Mouse (Mus musculus) liver, embryonic 12.5 days (tissue): Measurements from ENCODE around the gene Kif22. TPM values are rescaled to one million over a fixed set of nuclear protein-coding genes. Genes with fewer than 3 reads are reported as not detected.

Experiments used
- ATAC-seq: fragments of 200-750 bp; cut with Nextera tagmentation; 2 replicates; pipeline ENCODE4 v1.8.0; 2017; ENCODE audit warnings: moderate number of reproducible peaks, mild to moderate bottlenecking, moderate library complexity
- H3K27ac ChIP-seq: fragments of 300-500 bp; sonication (generic); 2 replicates; pipeline ENCODE4 v1.5.1; 2016; ENCODE audit warnings: mild to moderate bottlenecking
- H3K27me3 ChIP-seq: fragments of 300-500 bp; sonication (generic); replicated peaks from 2 replicates; pipeline ENCODE4 v1.6.1; 2016; ENCODE audit warnings: mild to moderate bottlenecking, moderate library complexity
- H3K36me3 ChIP-seq: fragments of 300-500 bp; sonication (generic); 2 replicates; pipeline ENCODE4 v1.6.1; 2016; ENCODE audit warnings: mild to moderate bottlenecking, moderate library complexity
- H3K4me1 ChIP-seq: fragments of 300-500 bp; sonication (generic); 2 replicates; pipeline ENCODE4 v1.6.1; 2016
- H3K4me2 ChIP-seq: fragments of 300-500 bp; sonication (generic); 2 replicates; pipeline ENCODE4 v1.6.1; 2016; ENCODE audit warnings: mild to moderate bottlenecking, moderate library complexity
- H3K4me3 ChIP-seq: fragments of 300-500 bp; sonication (generic); 2 replicates; pipeline ENCODE4 v1.5.1; 2016; ENCODE audit warnings: mild to moderate bottlenecking, moderate library complexity
- H3K9ac ChIP-seq: fragments of 300-500 bp; sonication (generic); 2 replicates; pipeline ENCODE4 v1.6.1; 2016; ENCODE audit warnings: mild to moderate bottlenecking, moderate library complexity
- H3K9me3 ChIP-seq: fragments of 300-500 bp; sonication (generic); replicated peaks from 2 replicates; pipeline ENCODE4 v1.6.1; 2016; ENCODE audit warnings: mild to moderate bottlenecking, moderate library complexity
- WGBS: fragments of 180-500 bp; shearing (Covaris S2); methylation state at CpG from one replicate; pipeline ENCODE4 v1.1.7; 2016; ENCODE audit not compliant: insufficient replicate concordance; 5-methylcytosine and 5-hydroxymethylcytosine counted together
- polyA plus RNA-seq: library from polyadenylated mRNA; unstranded; fragments of >200 nt; fragmentation: Nextera tagmentation; extraction: Ambion mirVana; gene quantifications from 2 replicates; pipeline ENCODE4 v1.2.1, GENCODE M21; 2016

The Kif22 gene
- polyA plus RNA-seq, 1 experiment from 2014 or later, result 126 TPM

DNA sequence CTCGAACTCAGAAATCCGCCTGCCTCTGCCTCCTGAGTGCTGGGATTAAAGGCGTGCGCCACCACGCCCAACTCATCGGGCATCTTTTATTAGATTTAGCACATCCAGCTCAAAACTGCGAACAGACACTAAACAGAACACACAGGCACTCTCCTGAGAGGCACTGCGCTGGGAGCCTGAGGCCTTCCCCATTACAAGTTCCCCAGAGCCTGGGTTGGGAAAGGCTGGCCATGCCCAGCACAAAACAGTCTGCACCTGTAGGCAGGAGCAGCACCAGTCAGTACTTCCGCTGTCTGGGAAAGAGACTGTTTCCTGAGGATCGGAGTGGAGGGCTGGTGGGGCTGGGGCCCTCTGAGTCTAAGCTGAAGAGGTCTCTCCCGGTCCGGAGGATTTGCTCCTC, 27.3 kb downstream of the Kif22 start:
- peaks cover 35% of the 10 kb centered on the region for H3K36me3 ChIP-seq
- H3K4me2 ChIP-seq, result peak overlapping the region; percentile 93
- peak overlapping the region; percentile 85 for H3K9ac ChIP-seq
- no peaks in the 10 kb centered on the region for H3K9me3 ChIP-seq
- H3K4me3 ChIP-seq, result peak overlapping the region; percentile 73; the same call in 1 of the 2 replicates
- 0 out of 2 replicates have a peak overlapping the region, but pooled peaks have one; percentile 92 for H3K27ac ChIP-seq
- WGBS, result 93% methylated on average over 12 of the region's 12 CpGs
- ATAC-seq, result no peak
- H3K4me1 ChIP-seq, result peaks cover 72% of the 10 kb centered on the region
- H3K27me3 ChIP-seq, result no peaks in the 10 kb centered on the region

- ATAC-seq, result no peak
- H3K4me1 ChIP-seq, result peaks cover 74% of the 10 kb centered on the region
- WGBS, result 28% methylated on average over 11 of the region's 11 CpGs
- no peaks in the 10 kb centered on the region for H3K9me3 ChIP-seq
- H3K4me2 ChIP-seq, result peak within 1 kb of the TSS; percentile 93
- H3K4me3 ChIP-seq, result peak within 1 kb of the TSS; percentile 73
- peak within 1 kb of the TSS; percentile 85 for H3K9ac ChIP-seq
- H3K36me3 ChIP-seq, result peaks cover 35% of the 10 kb centered on the region
- no peaks in the 10 kb centered on the region for H3K27me3 ChIP-seq
- H3K27ac ChIP-seq, result peak within 1 kb of the TSS; percentile 92
These were observed 28.0 kb downstream of the Kif22 start, which contains the start of gene Mvp for GRCm38 (mm10) chr7:127014320-127014719. Gene Mvp (minus strand): TSS chr7:127014621.

DNA sequence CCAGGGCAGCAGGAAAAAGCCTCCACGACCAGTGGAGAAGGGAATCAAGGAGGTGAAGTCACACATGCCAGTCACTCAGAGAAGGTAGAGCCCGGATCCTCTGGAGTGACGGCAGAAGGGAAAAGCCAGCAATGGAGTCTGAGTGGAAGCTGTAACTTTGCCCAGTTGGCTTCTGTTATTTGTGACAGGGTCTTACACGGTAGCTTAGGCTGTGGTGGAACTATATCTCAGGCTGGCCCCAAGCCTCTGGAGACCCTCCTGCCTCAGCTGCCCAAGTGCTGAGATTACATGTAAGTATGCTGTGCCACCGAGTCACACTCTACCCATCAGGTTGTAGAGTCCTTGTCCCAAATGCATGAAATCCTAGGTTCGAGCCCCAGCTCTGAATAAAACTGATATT, 28.9 kb downstream of the Kif22 start:
- Histone ChIP-seq H3K27ac (no peak overlapping the region), H3K4me2 (peak overlapping the region; percentile 93), H3K36me3 (peaks cover 35% of the 10 kb centered on the region), H3K9me3 (no peaks in the 10 kb centered on the region), H3K4me1 (peaks cover 74% of the 10 kb centered on the region), H3K27me3 (no peaks in the 10 kb centered on the region), H3K4me3 (peak overlapping the region; percentile 59), H3K9ac (no peak overlapping the region)
- 82% methylated on average over 6 of the region's 6 CpGs for WGBS
- no peak for ATAC-seq

DNA sequence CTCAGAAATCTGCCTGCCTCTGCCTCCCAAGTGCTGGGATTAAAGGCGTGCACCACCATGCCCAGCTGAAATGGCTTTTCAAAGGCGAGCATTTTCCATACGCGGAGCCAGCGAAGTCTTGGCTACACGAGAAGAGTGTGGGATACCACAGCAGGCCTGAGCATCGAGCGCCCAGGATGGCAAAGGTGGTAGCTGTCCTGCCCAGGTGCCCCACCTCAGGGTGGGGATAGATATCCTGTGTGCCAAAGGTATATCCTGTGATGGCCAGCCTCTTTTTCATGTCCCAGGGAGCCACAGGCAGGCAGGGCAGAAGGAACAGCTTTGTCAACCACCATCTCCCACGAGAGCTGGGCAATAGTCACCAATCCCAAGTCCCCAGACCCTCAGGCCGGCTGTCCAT, 29.4 kb downstream of the Kif22 start:
- WGBS, result 85% methylated on average over 10 of the region's 10 CpGs
- no peak overlapping the region for H3K27ac ChIP-seq
- H3K36me3 ChIP-seq, result peaks cover 35% of the 10 kb centered on the region
- no peaks in the 10 kb centered on the region for H3K9me3 ChIP-seq
- no peak for ATAC-seq
- peaks cover 74% of the 10 kb centered on the region for H3K4me1 ChIP-seq
- no peak overlapping the region for H3K4me2 ChIP-seq
- no peak overlapping the region for H3K9ac ChIP-seq
- H3K27me3 ChIP-seq, result no peaks in the 10 kb centered on the region
- H3K4me3 ChIP-seq, result no peak overlapping the region

DNA sequence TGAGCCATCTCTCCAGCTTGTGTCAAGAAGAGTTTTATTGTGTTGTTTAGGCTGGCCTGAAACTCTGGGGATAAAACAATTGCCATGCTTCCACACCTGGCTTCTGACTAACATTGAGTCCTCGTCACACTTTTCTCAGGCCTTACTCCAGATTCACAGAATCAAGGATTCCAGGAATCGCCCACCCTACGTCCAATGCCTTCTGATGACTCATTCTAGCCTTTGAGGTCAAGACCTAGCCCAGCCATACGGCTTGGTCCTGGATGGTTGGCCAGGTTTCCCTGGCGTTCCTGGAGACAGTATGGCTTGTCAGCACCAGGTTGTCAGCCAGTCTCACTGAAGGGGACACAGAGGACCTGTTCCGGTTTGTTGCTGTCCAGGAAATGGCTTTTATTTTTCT, 29.9 kb downstream of the Kif22 start:
- no peaks in the 10 kb centered on the region for H3K27me3 ChIP-seq
- peaks cover 74% of the 10 kb centered on the region for H3K4me1 ChIP-seq
- ATAC-seq, result no peak
- no peak overlapping the region for H3K4me2 ChIP-seq
- no peak overlapping the region for H3K9ac ChIP-seq
- no peak overlapping the region for H3K4me3 ChIP-seq
- 73% methylated on average over 6 of the region's 6 CpGs for WGBS
- no peaks in the 10 kb centered on the region for H3K9me3 ChIP-seq
- H3K36me3 ChIP-seq, result peaks cover 35% of the 10 kb centered on the region
- H3K27ac ChIP-seq, result no peak overlapping the region; the same call in 1 of the 2 replicates

DNA sequence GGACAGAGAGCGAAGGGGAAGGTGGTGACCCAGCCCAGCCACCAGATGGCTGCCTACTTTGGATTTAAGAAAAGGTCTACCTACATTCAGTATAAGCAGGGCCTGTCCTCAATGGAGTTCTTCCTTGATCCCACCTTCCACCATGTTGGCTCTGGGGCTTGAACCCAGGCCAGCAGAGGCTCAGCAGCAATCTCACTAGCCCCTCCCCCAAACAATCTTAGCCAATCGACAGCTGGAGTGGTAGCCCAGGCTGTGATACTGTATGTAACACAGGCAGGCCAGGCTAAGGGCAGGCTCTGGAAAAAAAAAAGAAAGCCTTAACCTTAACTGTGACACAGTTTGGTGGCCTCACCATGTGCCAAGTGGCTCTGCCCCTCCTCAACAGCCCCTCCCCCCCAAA, 30.6 kb downstream of the Kif22 start:
- WGBS, result 80% methylated on average over 2 of the region's 2 CpGs
- H3K27me3 ChIP-seq, result no peaks in the 10 kb centered on the region
- H3K4me1 ChIP-seq, result peaks cover 78% of the 10 kb centered on the region
- no peak overlapping the region for H3K4me3 ChIP-seq
- no peaks in the 10 kb centered on the region for H3K9me3 ChIP-seq
- H3K4me2 ChIP-seq, result no peak overlapping the region
- no peak overlapping the region for H3K9ac ChIP-seq
- H3K36me3 ChIP-seq, result peaks cover 35% of the 10 kb centered on the region
- ATAC-seq, result no peak
- peak overlapping the region; percentile 23; the same call in 1 of the 2 replicates for H3K27ac ChIP-seq

DNA sequence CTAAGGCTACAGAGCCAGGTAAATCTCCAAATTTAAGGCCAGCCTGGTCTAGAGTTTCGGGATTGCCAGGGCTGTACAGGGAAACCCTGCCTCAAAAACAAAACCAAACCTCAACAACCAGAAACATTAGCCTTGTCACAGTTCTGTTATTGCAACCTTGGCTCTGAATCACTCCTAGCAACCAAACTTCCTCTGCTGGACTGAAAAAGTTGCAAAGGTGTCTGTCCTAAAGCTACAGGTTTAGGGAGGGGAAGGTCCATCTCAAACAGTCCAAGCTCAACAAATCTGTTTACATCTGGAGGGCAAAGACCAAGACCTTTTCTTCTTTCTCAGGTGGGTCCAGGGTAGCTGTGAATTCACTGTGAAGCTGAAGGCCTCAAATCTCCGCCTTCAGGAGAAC, 31.2 kb downstream of the Kif22 start:
- peaks cover 75% of the 10 kb centered on the region for H3K4me1 ChIP-seq
- H3K9ac ChIP-seq, result no peak overlapping the region
- peak overlapping the region; percentile 38 for H3K27ac ChIP-seq
- no peak overlapping the region for H3K4me2 ChIP-seq
- H3K27me3 ChIP-seq, result no peaks in the 10 kb centered on the region
- peaks cover 35% of the 10 kb centered on the region for H3K36me3 ChIP-seq
- no peak overlapping the region for H3K4me3 ChIP-seq
- 83% methylated on average over 2 of the region's 2 CpGs for WGBS
- no peaks in the 10 kb centered on the region for H3K9me3 ChIP-seq
- ATAC-seq, result no peak

GRCm38 (mm10) chr7:127009307-127010085, 32.8 kb downstream of the Kif22 start:
- no peak for ATAC-seq
- no peaks in the 10 kb centered on the region for H3K27me3 ChIP-seq
- H3K4me2 ChIP-seq, result peak overlapping the region; percentile 62
- peaks cover 60% of the 10 kb centered on the region for H3K4me1 ChIP-seq
- peak overlapping the region; percentile 63 for H3K9ac ChIP-seq
- no peaks in the 10 kb centered on the region for H3K9me3 ChIP-seq
- peak overlapping the region; percentile 96 for H3K27ac ChIP-seq
- no peak overlapping the region for H3K4me3 ChIP-seq
- 77% methylated on average over 17 of the region's 17 CpGs for WGBS
- peaks cover 21% of the 10 kb centered on the region for H3K36me3 ChIP-seq

DNA sequence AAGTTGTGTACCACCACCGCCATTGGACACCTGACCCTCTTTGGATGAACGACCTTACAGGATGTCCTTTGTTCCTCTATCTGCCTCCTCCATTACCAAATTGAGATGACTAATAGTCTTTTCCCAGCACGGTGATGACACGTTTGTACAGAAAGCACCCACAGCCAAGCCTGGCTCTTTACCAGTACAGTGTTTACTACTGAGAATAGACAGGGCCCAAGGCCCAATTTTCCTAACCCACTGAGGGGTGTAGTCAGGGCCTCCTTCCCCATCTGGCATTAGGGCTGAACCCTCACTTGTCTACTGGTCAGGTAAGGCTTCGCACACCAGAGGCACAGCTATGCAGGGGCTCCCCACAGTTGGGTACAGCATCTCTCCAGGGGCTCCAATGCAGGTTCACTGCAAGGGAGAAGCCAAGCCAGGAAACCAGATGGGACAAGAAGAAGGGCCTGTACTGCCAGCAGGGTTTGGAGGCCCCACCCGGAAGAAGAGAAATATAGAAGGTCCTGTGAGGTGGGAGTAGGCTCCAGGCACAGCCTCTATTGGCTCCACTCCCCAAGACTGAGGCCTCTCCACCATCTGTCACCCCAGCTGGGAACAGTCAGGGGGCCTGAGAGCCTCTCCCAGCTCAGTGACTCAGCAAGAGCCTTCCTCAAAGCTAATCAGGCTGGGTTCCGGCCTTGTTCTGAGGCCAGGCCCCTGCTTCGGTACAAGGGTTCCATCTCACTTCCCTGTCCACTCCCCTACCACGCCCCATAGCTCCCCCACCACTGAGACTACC, 33.8 kb downstream of the Kif22 start:
- Histone ChIP-seq H3K4me1 (peaks cover 49% of the 10 kb centered on the region), H3K27me3 (no peaks in the 10 kb centered on the region), H3K27ac (peak overlapping the region; percentile 96), H3K36me3 (peaks cover 11% of the 10 kb centered on the region), H3K4me2 (peak overlapping the region; percentile 62), H3K9ac (peak overlapping the region; percentile 63), H3K4me3 (peak overlapping the region; percentile 13; the same call in 1 of the 2 replicates), H3K9me3 (no peaks in the 10 kb centered on the region)
- peak; percentile 96 for ATAC-seq
- 41% methylated on average over 9 of the region's 9 CpGs for WGBS

DNA sequence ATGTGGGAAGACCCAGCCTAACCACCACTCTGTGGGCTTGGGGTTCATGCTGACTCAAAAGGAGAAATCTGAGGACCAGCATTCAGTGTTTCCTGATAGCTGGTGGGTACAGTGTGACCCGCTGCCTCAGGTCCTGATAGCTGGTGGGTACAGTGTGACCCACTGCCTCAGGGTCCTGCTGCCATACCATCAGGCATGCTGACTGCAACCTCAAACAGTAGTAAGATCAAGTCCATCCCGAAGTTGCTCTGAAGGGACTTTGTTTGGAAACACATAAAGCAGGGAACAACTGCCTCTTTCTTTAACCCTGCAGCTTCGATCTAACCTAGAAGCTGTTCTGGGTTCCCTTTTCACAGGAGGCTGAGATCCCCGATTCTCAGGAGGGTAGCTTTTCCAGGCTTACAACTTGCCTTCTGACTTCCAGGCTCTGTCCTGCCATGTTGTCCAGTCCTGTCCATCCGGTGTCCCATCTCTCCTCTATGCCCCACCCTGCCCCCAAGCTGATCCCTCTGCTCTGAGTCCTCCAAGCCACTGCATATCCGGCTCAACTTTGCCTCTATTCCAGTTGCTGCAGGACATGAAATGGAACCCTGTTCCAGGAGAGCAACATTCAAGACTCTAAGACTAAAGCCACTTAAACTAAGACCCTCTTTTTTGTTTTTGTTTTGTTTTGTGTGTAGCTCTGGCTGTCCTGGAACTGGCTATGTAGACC, 34.8 kb downstream of the Kif22 start:
- no peak overlapping the region for H3K4me3 ChIP-seq
- H3K9ac ChIP-seq, result peak overlapping the region; percentile 63
- H3K4me2 ChIP-seq, result no peak overlapping the region; the same call in 1 of the 2 replicates
- H3K27me3 ChIP-seq, result no peaks in the 10 kb centered on the region
- 0 out of 2 replicates have a peak, but pooled peaks cover 3% of the 10 kb centered on the region for H3K36me3 ChIP-seq
- H3K27ac ChIP-seq, result peak overlapping the region; percentile 96
- no peaks in the 10 kb centered on the region for H3K9me3 ChIP-seq
- no peak for ATAC-seq
- peaks cover 52% of the 10 kb centered on the region for H3K4me1 ChIP-seq
- 83% methylated on average over 6 of the region's 6 CpGs for WGBS

- no peak overlapping the region for H3K4me2 ChIP-seq
- H3K4me1 ChIP-seq, result peaks cover 29% of the 10 kb centered on the region
- H3K9me3 ChIP-seq, result no peaks in the 10 kb centered on the region
- H3K27me3 ChIP-seq, result no peaks in the 10 kb centered on the region
- no peak overlapping the region for H3K27ac ChIP-seq
- ATAC-seq, result no peak
- H3K36me3 ChIP-seq, result no peaks in the 10 kb centered on the region
- H3K4me3 ChIP-seq, result no peak overlapping the region
- 78% methylated on average over 4 of the region's 4 CpGs for WGBS
- no peak overlapping the region for H3K9ac ChIP-seq
These were observed 38.0 kb downstream of the Kif22 start for GRCm38 (mm10) chr7:127004122-127004875.
